Mouse (Mus musculus) hindbrain, embryonic 16.5 days (tissue): ENCODE measurements around the gene 1110032A03Rik. TPM values are rescaled to one million over a fixed set of nuclear protein-coding genes. Genes with fewer than 3 reads are reported as not detected.
A peak's percentile ranks its signal among the peaks of the same experiment; 100 is the strongest.

Experiments
- ATAC-seq: fragments of 200-750 bp; cut with Nextera tagmentation; 2 replicates; pipeline ENCODE4 v1.8.0; 2017; ENCODE audit warnings: moderate TSS enrichment, moderate library complexity
- H3K27ac ChIP-seq: fragments of 300-500 bp; sonication (generic); 2 replicates; pipeline ENCODE4 v1.5.1; 2014; ENCODE audit warnings: low read depth, mild to moderate bottlenecking, control low read depth, low read length, moderate library complexity
- H3K27me3 ChIP-seq: fragments of 300-500 bp; sonication (generic); replicated peaks from 2 replicates; pipeline ENCODE4 v1.6.1; 2014; ENCODE audit warnings: low read length; ENCODE audit not compliant: control insufficient read depth, insufficient read depth
- H3K36me3 ChIP-seq: fragments of 300-500 bp; sonication (generic); 2 replicates; pipeline ENCODE4 v1.6.1; 2014; ENCODE audit warnings: mild to moderate bottlenecking, low read length, moderate library complexity, mixed read lengths; ENCODE audit not compliant: control insufficient read depth, insufficient read depth
- H3K4me1 ChIP-seq: fragments of 300-500 bp; sonication (generic); 2 replicates; pipeline ENCODE4 v1.6.1; 2014; ENCODE audit warnings: low read depth, low read length; ENCODE audit not compliant: control insufficient read depth, insufficient read depth
- H3K4me2 ChIP-seq: fragments of 300-500 bp; sonication (generic); 2 replicates; pipeline ENCODE4 v1.6.1; 2014; ENCODE audit warnings: mild to moderate bottlenecking, low read length, control low read depth, moderate library complexity
- H3K4me3 ChIP-seq: fragments of 300-500 bp; sonication (generic); 2 replicates; pipeline ENCODE4 v1.5.1; 2014; ENCODE audit warnings: mild to moderate bottlenecking, low read length, control low read depth, moderate library complexity
- H3K9ac ChIP-seq: fragments of 300-500 bp; sonication (generic); 2 replicates; pipeline ENCODE4 v1.6.1; 2014; ENCODE audit warnings: low read depth, mild to moderate bottlenecking, control low read depth, low read length, moderate library complexity
- H3K9me3 ChIP-seq: fragments of 300-500 bp; sonication (generic); 2 replicates; pipeline ENCODE4 v1.6.1; 2014; ENCODE audit warnings: mild to moderate bottlenecking, low read length, moderate library complexity; ENCODE audit not compliant: control insufficient read depth
- WGBS: fragments of 180-500 bp; shearing (Covaris S2); extraction: QIAGEN DNeasy Blood & Tissue Kit; methylation state at CpG from one replicate; pipeline ENCODE4 v1.1.7; 2014; 5-methylcytosine and 5-hydroxymethylcytosine counted together
- polyA plus RNA-seq: library from polyadenylated mRNA; unstranded; fragments of >200 nt; fragmentation: Nextera tagmentation; extraction: Ambion mirVana; gene quantifications from 2 replicates; pipeline ENCODE4 v1.2.1, GENCODE M21; 2015

Gene 1110032A03Rik
- 57.7 and 61.7 TPM in 2 replicates for polyA plus RNA-seq

DNA sequence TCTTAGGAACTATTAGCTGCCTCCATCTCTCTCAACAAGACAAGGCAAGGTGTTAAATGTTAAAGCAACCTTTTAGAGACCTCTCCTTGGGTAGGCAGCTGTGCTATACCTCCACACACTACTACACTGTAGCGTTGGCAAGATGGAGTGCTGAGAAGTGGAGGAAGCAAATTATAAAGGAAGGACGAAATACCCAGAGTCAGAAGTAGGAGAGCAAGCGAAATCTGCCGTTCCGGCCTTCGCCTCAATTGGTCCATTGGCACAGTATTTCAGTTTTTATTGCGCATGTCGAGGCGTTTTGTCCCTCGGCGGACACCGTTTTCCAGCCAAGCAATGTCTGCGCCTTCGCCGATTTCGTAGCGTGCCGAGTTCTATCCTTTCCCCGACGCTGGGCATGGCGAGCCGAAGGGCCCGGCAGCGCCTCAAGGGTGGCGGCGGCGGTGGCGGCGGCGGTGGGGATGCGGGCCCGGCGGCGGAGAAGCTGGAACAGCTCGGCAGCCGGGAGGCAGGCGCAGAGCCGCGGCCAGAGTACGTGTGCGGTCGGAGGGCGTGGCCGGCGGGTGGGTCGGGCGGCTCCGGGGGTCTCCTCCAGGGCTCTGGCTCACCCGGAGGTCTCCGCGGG lies at the start of gene 1110032A03Rik, which contains the start of gene Alg9:
1110032A03Rik (minus strand) TSS at position 530 of the 622 bp plus-strand sequence.
Alg9 (plus strand) TSS at position 29 of the 622 bp plus-strand sequence.
- peaks cover 15% of the 10 kb centered on the region for H3K4me1 ChIP-seq
- peak within 1 kb of the TSS; percentile 95 for H3K4me3 ChIP-seq
- H3K36me3 ChIP-seq = peaks cover 4% of the 10 kb centered on the region; the same call in 1 of the 2 replicates
- H3K4me2 ChIP-seq = peak within 1 kb of the TSS; percentile 86
- WGBS = 1% methylated on average over 50 of the region's 51 CpGs
- peak within 1 kb of the TSS; percentile 97 for H3K9ac ChIP-seq
- H3K27me3 ChIP-seq = no peaks in the 10 kb centered on the region
- no peaks in the 10 kb centered on the region for H3K9me3 ChIP-seq
- ATAC-seq = peak; percentile 88
- peak within 1 kb of the TSS; percentile 95 for H3K27ac ChIP-seq

DNA sequence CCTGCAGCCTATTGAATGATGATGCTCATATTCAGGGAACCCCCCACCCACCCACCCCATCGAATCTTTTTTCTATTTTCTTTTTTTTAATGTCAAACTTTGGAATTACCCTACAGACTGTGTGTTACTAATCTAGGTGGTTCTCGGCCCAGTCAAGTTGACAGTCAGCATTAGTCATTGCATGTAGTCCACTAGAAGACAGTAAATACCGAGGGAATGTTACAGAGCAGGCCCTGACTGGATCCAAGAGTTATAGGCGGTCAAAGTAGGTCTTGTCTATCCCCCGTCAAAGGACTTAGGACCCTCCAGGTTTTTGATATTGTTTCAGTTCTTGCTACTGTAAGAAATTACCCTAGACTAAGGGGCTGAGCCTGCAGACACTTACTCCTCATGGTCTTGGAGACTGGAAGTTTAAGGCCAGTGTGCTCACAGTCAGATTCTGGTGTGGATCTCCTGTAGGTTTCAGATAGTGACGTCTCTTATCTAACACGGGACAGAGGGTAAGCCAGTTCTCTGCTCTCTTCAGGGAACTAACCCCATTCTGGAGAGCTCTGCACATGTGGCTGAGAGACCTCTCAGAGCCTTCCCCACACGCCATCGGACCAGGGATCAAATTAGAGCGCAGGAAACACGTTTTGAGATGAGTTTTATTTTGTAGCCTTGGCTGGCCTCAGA lies 48.6 kb upstream of the 1110032A03Rik start:
- ATAC-seq = no peak
- H3K4me1 ChIP-seq = no peaks in the 10 kb centered on the region

DNA sequence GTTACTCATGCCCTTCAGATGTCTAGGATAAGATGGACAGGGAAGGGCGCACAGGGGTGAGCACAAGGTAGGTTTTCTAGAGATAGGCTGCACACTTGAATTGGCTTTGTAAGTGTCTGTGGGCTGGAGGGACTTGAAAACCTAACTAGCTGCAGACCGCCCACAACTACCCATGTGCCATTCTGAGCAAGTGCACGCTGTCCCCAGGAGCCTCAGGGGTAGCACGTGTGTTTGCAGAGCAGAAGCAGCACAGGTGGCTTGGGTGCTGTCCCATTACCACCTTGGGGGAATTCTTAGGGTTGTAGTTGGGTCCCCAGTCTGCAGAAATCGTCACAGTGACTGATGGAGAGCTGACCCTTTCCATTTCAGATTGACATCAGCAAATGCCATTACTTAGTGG lies 46.9 kb upstream of the 1110032A03Rik start:
- no peak overlapping the region for H3K9ac ChIP-seq
- no peaks in the 10 kb centered on the region for H3K27me3 ChIP-seq
- H3K27ac ChIP-seq = no peak overlapping the region
- peaks cover 16% of the 10 kb centered on the region for H3K36me3 ChIP-seq
- no peak overlapping the region for H3K4me3 ChIP-seq
- 93% methylated on average over 5 of the region's 5 CpGs for WGBS
- no peaks in the 10 kb centered on the region for H3K4me1 ChIP-seq
- H3K9me3 ChIP-seq = no peaks in the 10 kb centered on the region
- no peak for ATAC-seq
- no peak overlapping the region for H3K4me2 ChIP-seq

More for the DNA sequence above, 48.6 kb upstream of the 1110032A03Rik start:
- Histone ChIP-seq H3K36me3 (peaks cover 13% of the 10 kb centered on the region), H3K9ac (no peak overlapping the region), H3K9me3 (no peaks in the 10 kb centered on the region), H3K27ac (no peak overlapping the region), H3K4me3 (no peak overlapping the region), H3K27me3 (no peaks in the 10 kb centered on the region), H3K4me2 (no peak overlapping the region)
- WGBS = 93% methylated on average over 11 of the region's 11 CpGs

DNA sequence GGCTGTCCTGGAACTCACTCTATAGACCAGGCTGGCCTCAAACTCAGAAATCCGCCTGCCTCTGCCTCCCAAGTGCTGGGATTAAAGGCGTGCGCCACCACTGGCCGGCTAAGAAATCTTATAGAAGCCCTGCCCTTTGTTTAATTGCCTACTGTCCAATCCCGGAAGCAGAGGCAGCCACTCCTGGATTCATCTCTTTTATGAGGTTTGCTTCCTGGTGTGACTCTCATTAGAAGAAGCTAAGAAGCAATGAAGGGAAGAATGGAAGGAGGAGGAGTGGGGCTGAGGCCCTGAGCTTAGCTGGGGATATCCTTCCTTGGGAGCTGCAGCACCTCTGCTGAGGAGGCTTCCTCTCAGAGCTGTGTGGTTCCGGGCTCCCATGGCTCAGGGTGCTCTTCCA lies 46.3 kb upstream of the 1110032A03Rik start:
- WGBS = 93% methylated on average over 6 of the region's 6 CpGs
- ATAC-seq = no peak
- Histone ChIP-seq H3K9me3 (no peaks in the 10 kb centered on the region), H3K36me3 (peaks cover 21% of the 10 kb centered on the region), H3K9ac (no peak overlapping the region), H3K4me3 (no peak overlapping the region), H3K27ac (no peak overlapping the region), H3K4me1 (no peaks in the 10 kb centered on the region), H3K27me3 (no peaks in the 10 kb centered on the region), H3K4me2 (no peak overlapping the region)

DNA sequence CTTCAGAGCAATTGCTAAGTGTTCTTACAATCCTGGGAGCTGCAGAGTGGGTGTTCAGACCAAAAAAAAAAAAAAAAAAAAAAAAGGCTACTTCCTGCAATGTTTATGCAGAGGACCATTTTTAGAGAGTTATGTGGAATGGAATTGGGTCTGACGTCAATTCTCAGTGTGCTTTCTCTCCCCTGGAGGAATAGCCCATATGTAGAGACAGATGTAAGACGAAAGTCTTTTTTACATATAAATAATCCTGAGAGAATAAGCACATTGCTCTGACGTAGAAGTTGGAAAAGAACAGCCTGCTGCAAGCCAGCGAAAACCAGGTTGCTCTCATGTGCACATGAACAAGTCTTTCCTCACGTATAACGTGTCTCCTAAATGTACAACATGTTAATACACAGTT lies 44.4 kb upstream of the 1110032A03Rik start:
- peaks cover 24% of the 10 kb centered on the region for H3K36me3 ChIP-seq
- no peak for ATAC-seq

DNA sequence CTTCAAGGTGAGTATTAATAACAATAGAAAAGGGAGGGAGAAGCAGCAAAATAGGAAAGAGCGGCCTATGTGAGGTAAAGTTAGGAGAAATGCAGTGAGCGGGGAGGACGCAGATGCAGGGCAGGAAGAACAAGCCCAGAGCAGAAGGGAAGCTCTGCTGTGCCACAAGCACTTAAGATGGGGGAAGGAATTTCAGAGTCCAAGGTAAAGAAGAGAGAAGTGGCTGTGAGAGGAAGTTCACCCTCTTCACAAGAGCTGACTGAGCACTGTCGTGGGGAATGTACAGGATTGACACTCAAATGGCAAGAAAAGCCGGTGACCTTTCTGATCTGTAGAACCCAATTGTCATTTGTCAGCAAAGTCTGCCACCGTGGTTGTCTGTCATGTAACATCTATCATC lies 42.7 kb upstream of the 1110032A03Rik start:
- peaks cover 21% of the 10 kb centered on the region for H3K36me3 ChIP-seq
- 94% methylated on average over 6 of the region's 6 CpGs for WGBS
- no peaks in the 10 kb centered on the region for H3K4me1 ChIP-seq

More for the DNA sequence above, 44.4 kb upstream of the 1110032A03Rik start:
- 86% methylated on average over 6 of the region's 6 CpGs for WGBS
- H3K4me3 ChIP-seq = no peak overlapping the region
- no peaks in the 10 kb centered on the region for H3K9me3 ChIP-seq
- H3K9ac ChIP-seq = no peak overlapping the region
- no peaks in the 10 kb centered on the region for H3K4me1 ChIP-seq
- H3K4me2 ChIP-seq = no peak overlapping the region
- H3K27me3 ChIP-seq = no peaks in the 10 kb centered on the region
- no peak overlapping the region for H3K27ac ChIP-seq

DNA sequence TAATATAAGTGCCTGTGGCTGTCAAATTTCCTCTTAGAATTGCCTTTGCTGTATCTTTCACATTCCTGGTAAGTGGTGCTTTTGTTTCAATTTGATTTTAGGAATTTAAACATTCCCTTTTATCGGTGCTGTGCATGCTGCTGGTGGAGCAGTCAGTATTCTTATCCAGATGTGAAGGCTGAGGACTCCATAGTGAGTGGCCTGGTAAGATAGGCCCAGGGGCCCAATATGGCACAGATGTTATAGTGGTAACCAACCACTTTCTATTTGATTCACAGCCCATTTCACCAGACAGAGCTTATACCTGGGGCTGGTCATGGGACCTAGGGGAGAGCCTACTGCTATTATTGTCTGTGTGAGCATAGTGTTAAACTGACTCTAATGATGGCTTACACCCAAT lies 41.2 kb upstream of the 1110032A03Rik start:
- Histone ChIP-seq H3K27ac (no peak overlapping the region), H3K4me1 (no peaks in the 10 kb centered on the region), H3K4me2 (no peak overlapping the region), H3K9ac (no peak overlapping the region), H3K4me3 (no peak overlapping the region), H3K36me3 (peaks cover 15% of the 10 kb centered on the region), H3K27me3 (no peaks in the 10 kb centered on the region), H3K9me3 (no peaks in the 10 kb centered on the region)
- ATAC-seq = no peak
- 91% methylated on average over 1 of the region's 1 CpGs for WGBS

More for the DNA sequence above, 42.7 kb upstream of the 1110032A03Rik start:
- Histone ChIP-seq H3K27me3 (no peaks in the 10 kb centered on the region), H3K9ac (no peak overlapping the region), H3K4me2 (no peak overlapping the region), H3K27ac (no peak overlapping the region), H3K9me3 (no peaks in the 10 kb centered on the region), H3K4me3 (no peak overlapping the region)
- ATAC-seq = no peak

DNA sequence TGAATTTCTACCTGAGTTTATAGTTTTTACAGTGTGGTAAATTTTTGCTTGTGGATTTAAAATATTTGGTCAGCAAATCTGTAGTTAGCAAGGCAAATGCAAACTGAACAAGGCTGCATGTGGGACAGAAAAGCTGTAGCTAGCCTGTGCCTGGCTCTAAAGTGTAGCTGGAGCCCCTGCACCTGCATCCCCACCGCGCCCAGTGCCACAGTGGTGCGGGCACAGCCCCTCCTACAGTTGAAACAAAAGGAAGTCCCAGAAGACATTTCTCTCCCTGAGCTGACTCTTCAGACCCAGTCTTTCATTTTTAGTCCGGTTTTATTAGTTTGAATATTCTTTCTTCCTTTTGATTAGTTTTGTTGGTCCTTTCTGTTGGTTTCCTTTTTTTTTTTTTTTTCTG lies 40.3 kb upstream of the 1110032A03Rik start:
- Histone ChIP-seq H3K36me3 (peaks cover 17% of the 10 kb centered on the region), H3K4me2 (no peak overlapping the region), H3K4me3 (no peak overlapping the region), H3K9me3 (no peaks in the 10 kb centered on the region), H3K27me3 (no peaks in the 10 kb centered on the region), H3K9ac (no peak overlapping the region), H3K27ac (no peak overlapping the region), H3K4me1 (no peaks in the 10 kb centered on the region)
- WGBS = 96% methylated on average over 4 of the region's 4 CpGs
- ATAC-seq = no peak

DNA sequence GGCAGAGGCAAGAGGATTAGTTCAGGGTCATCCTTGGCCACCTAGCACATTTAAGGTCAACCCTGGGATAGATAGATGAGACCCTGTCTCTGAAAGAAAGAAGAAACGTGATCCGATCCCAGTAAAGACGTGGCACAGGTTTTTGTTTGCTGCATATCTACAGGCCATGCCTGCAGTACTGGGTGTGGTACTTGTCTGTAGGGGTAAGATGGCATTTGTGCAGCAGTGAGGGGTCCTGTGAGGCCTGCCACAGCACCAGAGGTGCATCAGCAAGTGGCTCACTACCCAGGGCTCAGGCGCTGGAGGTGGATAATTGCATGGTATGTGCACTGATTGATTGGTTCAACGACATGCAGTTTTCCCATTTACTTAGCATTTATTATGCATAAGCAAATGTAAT lies 38.5 kb upstream of the 1110032A03Rik start:
- Histone ChIP-seq H3K27me3 (no peaks in the 10 kb centered on the region), H3K4me1 (no peaks in the 10 kb centered on the region), H3K9ac (no peak overlapping the region), H3K4me2 (no peak overlapping the region), H3K4me3 (no peak overlapping the region), H3K27ac (no peak overlapping the region), H3K9me3 (no peaks in the 10 kb centered on the region), H3K36me3 (peaks cover 21% of the 10 kb centered on the region)
- ATAC-seq = no peak
- WGBS = 95% methylated on average over 5 of the region's 5 CpGs
